Mouse (Mus musculus): Measurements from ENCODE around the gene Fam155a. TPM values are rescaled to one million over a fixed set of nuclear protein-coding genes. Genes with fewer than 3 reads are reported as not detected.

Gene Fam155a
- polyA plus RNA-seq, 1 experiment: not detected

- Histone ChIP-seq H3K27ac (replicated peaks; ENCODE audit: low read depth, low read length) (no peak overlapping the region), H3K4me1 (ENCODE audit: control insufficient read depth, insufficient read depth, insufficient read length, low read length) (no peaks in the 10 kb centered on the region), H3K4me3 (ENCODE audit: insufficient read depth, low read depth, low read length) (no peak overlapping the region)
Measured at GRCm38 (mm10) chr8:9188616-9189015, 582.3 kb downstream of the Fam155a start.

- Histone ChIP-seq H3K27ac (replicated peaks; ENCODE audit: low read depth, low read length) (no peak overlapping the region), H3K4me1 (ENCODE audit: control insufficient read depth, insufficient read depth, insufficient read length, low read length) (no peaks in the 10 kb centered on the region), H3K4me3 (ENCODE audit: insufficient read depth, low read depth, low read length) (no peak overlapping the region)
Measured at GRCm38 (mm10) chr8:9185200-9185599, 585.8 kb downstream of the Fam155a start.

- H3K4me3 ChIP-seq (ENCODE audit: insufficient read depth, low read depth, low read length): no peak overlapping the region
- H3K4me1 ChIP-seq (ENCODE audit: control insufficient read depth, insufficient read depth, insufficient read length, low read length): no peaks in the 10 kb centered on the region
- no peak overlapping the region for H3K27ac ChIP-seq (replicated peaks; ENCODE audit: low read depth, low read length)
Measured at GRCm38 (mm10) chr8:9182461-9182860, 588.5 kb downstream of the Fam155a start.

GRCm38 (mm10) chr8:9180686-9181315 is 590.2 kb downstream of the Fam155a start:
- H3K4me1 ChIP-seq (ENCODE audit: control insufficient read depth, insufficient read depth, insufficient read length, low read length): no peaks in the 10 kb centered on the region
- no peak overlapping the region for H3K4me3 ChIP-seq (ENCODE audit: insufficient read depth, low read depth, low read length)
- no peak overlapping the region for H3K27ac ChIP-seq (replicated peaks; ENCODE audit: low read depth, low read length)

GRCm38 (mm10) chr8:9176974-9177373 is 594.0 kb downstream of the Fam155a start:
- Histone ChIP-seq H3K4me1 (ENCODE audit: control insufficient read depth, insufficient read depth, insufficient read length, low read length) (no peaks in the 10 kb centered on the region), H3K27ac (replicated peaks; ENCODE audit: low read depth, low read length) (no peak overlapping the region), H3K4me3 (ENCODE audit: insufficient read depth, low read depth, low read length) (no peak overlapping the region)

GRCm38 (mm10) chr8:9174865-9175565 is 595.9 kb downstream of the Fam155a start:
- H3K27ac ChIP-seq (replicated peaks; ENCODE audit: low read depth, low read length): no peak overlapping the region
- H3K4me1 ChIP-seq (ENCODE audit: control insufficient read depth, insufficient read depth, insufficient read length, low read length): no peaks in the 10 kb centered on the region

GRCm38 (mm10) chr8:9171848-9172247 is 599.1 kb downstream of the Fam155a start:
- H3K4me1 ChIP-seq (ENCODE audit: control insufficient read depth, insufficient read depth, insufficient read length, low read length): no peaks in the 10 kb centered on the region

More at GRCm38 (mm10) chr8:9174865-9175565, 595.9 kb downstream of the Fam155a start:
- no peak overlapping the region for H3K4me3 ChIP-seq (ENCODE audit: insufficient read depth, low read depth, low read length)

GRCm38 (mm10) chr8:9167995-9168394 is 603.0 kb downstream of the Fam155a start:
- no peak overlapping the region for H3K4me3 ChIP-seq (ENCODE audit: insufficient read depth, low read depth, low read length)
- H3K27ac ChIP-seq (replicated peaks; ENCODE audit: low read depth, low read length): no peak overlapping the region
- no peaks in the 10 kb centered on the region for H3K4me1 ChIP-seq (ENCODE audit: control insufficient read depth, insufficient read depth, insufficient read length, low read length)

More at GRCm38 (mm10) chr8:9171848-9172247, 599.1 kb downstream of the Fam155a start:
- Histone ChIP-seq H3K27ac (replicated peaks; ENCODE audit: low read depth, low read length) (no peak overlapping the region), H3K4me3 (ENCODE audit: insufficient read depth, low read depth, low read length) (no peak overlapping the region)

GRCm38 (mm10) chr8:9161606-9162005 is 609.4 kb downstream of the Fam155a start:
- no peak overlapping the region for H3K27ac ChIP-seq (replicated peaks; ENCODE audit: low read depth, low read length)
- no peaks in the 10 kb centered on the region for H3K4me1 ChIP-seq (ENCODE audit: control insufficient read depth, insufficient read depth, insufficient read length, low read length)
- no peak overlapping the region for H3K4me3 ChIP-seq (ENCODE audit: insufficient read depth, low read depth, low read length)

GRCm38 (mm10) chr8:9159322-9159721 is 611.6 kb downstream of the Fam155a start:
- Histone ChIP-seq H3K27ac (replicated peaks; ENCODE audit: low read depth, low read length) (no peak overlapping the region), H3K4me3 (ENCODE audit: insufficient read depth, low read depth, low read length) (no peak overlapping the region), H3K4me1 (ENCODE audit: control insufficient read depth, insufficient read depth, insufficient read length, low read length) (no peaks in the 10 kb centered on the region)

GRCm38 (mm10) chr8:9158652-9159051 is 612.3 kb downstream of the Fam155a start:
- Histone ChIP-seq H3K4me3 (ENCODE audit: insufficient read depth, low read depth, low read length) (no peak overlapping the region), H3K4me1 (ENCODE audit: control insufficient read depth, insufficient read depth, insufficient read length, low read length) (no peaks in the 10 kb centered on the region), H3K27ac (replicated peaks; ENCODE audit: low read depth, low read length) (no peak overlapping the region)

- Histone ChIP-seq H3K27ac (replicated peaks; ENCODE audit: low read depth, low read length) (no peak overlapping the region), H3K4me1 (ENCODE audit: control insufficient read depth, insufficient read depth, insufficient read length, low read length) (no peaks in the 10 kb centered on the region), H3K4me3 (ENCODE audit: insufficient read depth, low read depth, low read length) (no peak overlapping the region)
Measured at GRCm38 (mm10) chr8:9157141-9157781, 613.7 kb downstream of the Fam155a start.

Other genes starting within 250 kb of the Fam155a start
- gene Gm10217, start 93.1 kb upstream of the Fam155a start, polyA plus RNA-seq (2012; ENCODE audit: insufficient read depth, insufficient read length, missing spikeins): not detected in 2 replicates
- 3.0 and 4.0 TPM in 2 replicates for gene Lig4, start 206.5 kb upstream of the Fam155a start, polyA plus RNA-seq (2012; ENCODE audit: insufficient read depth, insufficient read length, missing spikeins)
- gene Abhd13, start 206.5 kb upstream of the Fam155a start, polyA plus RNA-seq (2012; ENCODE audit: insufficient read depth, insufficient read length, missing spikeins): 8.0 and 9.4 TPM in 2 replicates
- 0.83 and 2.7 TPM in 2 replicates for gene Tnfsf13b, start 235.3 kb upstream of the Fam155a start, polyA plus RNA-seq (2012; ENCODE audit: insufficient read depth, insufficient read length, missing spikeins)

Data from brown adipose tissue, adult 24 weeks (tissue).